Mouse (Mus musculus) lung, adult 2 months (tissue): ENCODE results near the gene Drg1.

Source experiments
- CTCF ChIP-seq: fragments of 200-500 bp; IDR thresholded peaks from 2 replicates; pipeline ENCODE4 v1.5.1; 2011; ENCODE audit warnings: mild to moderate bottlenecking, low read length, control low read depth; ENCODE audit not compliant: insufficient read depth
- POLR2A ChIP-seq: fragments of 200-500 bp; IDR thresholded peaks from 2 replicates; pipeline ENCODE4 v1.6.1; 2011; ENCODE audit warnings: low read depth, mild to moderate bottlenecking, control low read depth, low read length, borderline replicate concordance; ENCODE audit errors: extremely low read depth

- TF ChIP-seq CTCF (no peak), POLR2A (no peak)
Observed at GRCm38 (mm10) chr11:3293361-3293760, 27.1 kb upstream of the Drg1 start.
